Mouse (Mus musculus): ENCODE results near the gene Gigyf1.

- peak; percentile 96 for TF ChIP-seq POLR2A (IDR thresholded peaks at IDR 0.05; ENCODE audit: borderline replicate concordance, control insufficient read depth, low read depth, low read length)
- TF ChIP-seq CTCF (IDR thresholded peaks at IDR 0.05; ENCODE audit: control insufficient read depth, insufficient read depth, low read length) = no peak
These were observed 14.9 kb downstream of the Gigyf1 start, which contains the start of the genes Epo and Gnb2 for GRCm38 (mm10) chr5:137533117-137533827.
